Mouse (Mus musculus): ENCODE results near the gene Fam162a.

DNA sequence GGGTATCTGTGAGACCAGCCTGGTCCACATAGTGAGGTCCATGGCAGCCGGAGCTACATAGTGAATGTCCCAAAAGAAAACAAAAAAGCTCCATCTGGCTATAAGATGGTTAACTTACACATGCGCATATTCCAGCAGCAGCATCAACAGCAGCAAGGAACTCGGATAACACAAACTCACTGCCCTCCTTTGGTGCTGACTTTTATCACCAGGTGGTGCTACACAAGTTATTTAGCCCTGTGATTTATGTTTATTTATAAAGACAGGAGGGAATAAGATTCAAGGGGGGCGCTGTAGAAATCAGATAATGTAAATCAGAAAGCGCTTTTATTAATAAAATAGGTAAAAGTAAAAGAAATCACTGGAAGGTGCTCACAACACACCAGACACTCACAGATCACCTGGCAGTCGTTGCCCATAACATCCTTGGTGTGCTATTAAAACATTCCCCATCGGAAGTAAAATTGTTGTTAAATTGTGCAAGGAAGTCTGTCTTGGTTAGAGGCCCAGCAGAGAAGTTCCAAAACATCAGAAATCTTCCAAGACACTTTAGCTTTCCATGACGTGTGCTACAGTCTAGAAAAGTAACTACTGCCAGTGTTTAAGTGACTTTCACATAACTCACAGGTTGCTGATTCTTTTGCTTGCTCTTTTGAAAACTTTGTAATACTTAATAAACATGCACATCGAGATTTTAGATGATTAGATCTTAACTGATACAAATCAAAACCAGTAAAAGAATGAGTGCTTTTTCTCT, 1.4 kb downstream of the Fam162a start:
- TF ChIP-seq POLR2A (IDR thresholded peaks at IDR 0.05; ENCODE audit: borderline replicate concordance, extremely low read depth, insufficient read depth, insufficient read length, poor library complexity, severe bottlenecking) (no peak), CTCF (IDR thresholded peaks at IDR 0.05; ENCODE audit: borderline replicate concordance, extremely low read depth, insufficient read depth, insufficient read length) (no peak)

Data from brain, embryonic 14.5 days (tissue).